Mouse (Mus musculus) layer of hippocampus, postnatal 25 days (tissue): ENCODE results near the gene Phyhd1. TPM values are rescaled to one million over a fixed set of nuclear protein-coding genes. Genes with fewer than 3 reads are reported as not detected.

Experiments used
- DNase-seq, 2 experiments: peaks; one replicate each; pipeline ENCODE4 v3.0.0; 2022; ENCODE audit warnings: mixed read lengths in 2 of 2, low spot score in 1 of 2; ENCODE audit errors: extremely low spot score in 1 of 2
- total RNA-seq, 2 experiments: library from RNA; stranded (reverse); gene quantifications; 2 replicates each; pipeline ENCODE4 v1.2.3; 2021

The Phyhd1 gene
- total RNA-seq, result 10 to 100 TPM; 18.6 to 24.8 TPM

DNA sequence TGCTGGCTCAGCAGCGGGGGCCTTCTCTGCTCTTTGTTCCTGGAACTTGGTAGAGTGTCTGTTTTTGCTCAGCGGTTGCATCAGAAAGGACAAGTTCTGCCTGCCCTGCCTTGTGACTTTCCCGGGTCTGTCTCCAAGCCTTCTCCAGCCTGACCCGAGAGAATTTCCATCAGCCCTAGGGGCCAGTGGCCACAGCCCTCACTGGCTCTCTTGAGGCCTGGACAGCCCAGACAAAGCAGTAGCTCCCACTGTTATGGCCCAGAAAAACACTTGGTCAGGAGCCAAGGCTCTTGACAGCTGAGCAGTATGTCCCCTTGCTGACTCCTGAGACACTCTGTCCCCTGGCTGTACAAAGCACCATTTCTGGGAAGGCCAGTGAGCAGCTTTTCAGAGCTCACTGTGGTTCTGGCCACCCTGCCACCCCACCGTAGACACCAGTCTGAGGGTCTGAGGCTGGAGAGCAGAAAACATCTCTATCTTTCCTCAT lies at the start of gene Phyhd1:
TSS of gene Phyhd1 (plus strand) at position 437 of the 487 bp plus-strand sequence.
- peak in 1 of 2 experiments; percentile 26 for DNase-seq

- no peak for DNase-seq
Measured at GRCm38 (mm10) chr2:30216293-30216692, 49.7 kb upstream of the Phyhd1 start.

- no peak for DNase-seq
Measured at GRCm38 (mm10) chr2:30235593-30235992, 30.4 kb upstream of the Phyhd1 start.

DNA sequence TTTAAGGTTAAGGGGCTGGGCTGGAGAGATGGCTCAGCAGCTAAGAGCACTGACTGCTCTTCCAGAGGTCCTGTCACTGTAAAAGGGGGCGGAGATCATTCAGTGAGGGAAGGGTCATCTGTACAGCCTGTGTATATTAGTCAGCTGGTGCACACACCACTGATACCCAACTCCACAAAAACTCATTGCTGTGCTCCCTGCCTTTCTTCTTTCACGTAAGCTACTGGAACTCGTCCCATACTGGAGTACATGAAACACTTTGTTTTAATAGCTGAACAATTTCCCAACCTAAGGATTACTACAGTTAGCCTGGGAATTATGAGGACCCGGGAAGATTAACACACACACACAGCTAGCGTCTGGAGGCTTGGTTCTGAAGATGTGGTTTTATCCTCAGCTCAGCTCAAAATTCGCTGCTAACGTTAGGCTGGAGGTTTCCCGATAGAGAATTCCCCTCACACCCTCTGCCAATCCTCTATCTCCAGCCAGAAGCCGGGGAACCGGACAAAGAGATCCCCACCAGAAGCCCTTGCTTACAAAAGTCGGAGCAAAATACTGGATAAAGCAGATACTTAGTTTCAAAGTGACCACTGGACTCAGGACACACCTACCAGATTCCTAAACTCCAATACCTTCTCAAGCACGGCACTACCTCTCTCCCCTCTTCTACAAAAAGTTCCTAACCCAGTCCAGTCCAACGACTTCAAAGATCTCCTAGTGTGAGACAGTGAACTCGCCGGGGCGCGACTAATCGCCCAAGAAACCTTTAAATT lies 29.4 kb upstream of the Phyhd1 start:
- DNase-seq, result no peak

GRCm38 (mm10) chr2:30237199-30237880 lies 28.7 kb upstream of the Phyhd1 start, which contains the start of gene Lrrc8a:
Gene Lrrc8a (plus strand): TSS chr2:30237715.
- DNase-seq, result peak; percentile 99

GRCm38 (mm10) chr2:30237881-30238280 lies 28.1 kb upstream of the Phyhd1 start:
- DNase-seq, result peak; percentile 40 to 54

GRCm38 (mm10) chr2:30238906-30239465 lies 27.0 kb upstream of the Phyhd1 start:
- no peak for DNase-seq

GRCm38 (mm10) chr2:30239777-30240176 lies 26.2 kb upstream of the Phyhd1 start:
- DNase-seq, result peak in 1 of 2 experiments; percentile 3

DNA sequence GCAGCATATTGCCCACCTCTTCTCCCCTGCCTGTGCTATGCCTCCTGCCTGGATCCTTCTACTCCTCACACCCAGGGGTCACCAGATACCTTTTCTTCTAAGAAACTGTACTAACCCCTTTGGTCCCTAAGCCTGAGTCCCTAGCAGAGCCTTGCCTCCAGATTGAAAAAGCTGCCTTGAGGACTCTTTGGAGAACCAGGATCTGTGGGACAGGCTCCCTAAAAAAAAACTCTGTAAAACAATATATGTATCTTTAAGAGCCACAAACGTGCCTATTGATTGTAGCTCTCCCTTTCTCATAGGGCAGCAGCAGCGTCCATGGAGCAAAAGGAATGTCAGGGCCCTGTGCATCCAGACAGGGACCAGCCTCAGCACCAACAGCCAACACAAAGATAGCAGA lies 25.7 kb upstream of the Phyhd1 start, which contains the start of gene Gm28035:
TSS of gene Gm28035 (plus strand) at position 301 of the 400 bp plus-strand sequence.
- DNase-seq, result no peak

GRCm38 (mm10) chr2:30242509-30242908 lies 23.5 kb upstream of the Phyhd1 start:
- no peak for DNase-seq

- DNase-seq, result no peak
Measured at GRCm38 (mm10) chr2:30243391-30243790, 22.6 kb upstream of the Phyhd1 start.

GRCm38 (mm10) chr2:30244595-30245178 lies 21.3 kb upstream of the Phyhd1 start:
- DNase-seq, result no peak

DNA sequence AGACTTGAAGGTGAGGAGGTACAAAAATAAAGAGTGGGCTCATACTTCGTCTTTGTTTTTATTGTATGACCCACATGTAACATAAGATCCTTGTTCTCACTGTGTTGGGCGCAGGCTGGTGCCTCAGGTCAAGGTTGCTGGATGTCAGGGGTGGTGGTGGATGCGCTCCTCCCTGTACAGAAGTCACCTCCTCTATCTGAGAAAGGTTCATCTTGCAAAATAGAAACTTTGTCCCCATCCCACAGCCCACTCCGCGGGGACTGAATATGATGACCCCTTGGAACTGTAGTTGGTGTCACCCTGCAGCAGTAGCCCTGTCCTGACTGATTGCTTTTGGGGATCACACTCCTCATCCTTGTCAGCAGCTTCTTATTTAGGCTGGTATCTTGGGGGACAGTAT lies 19.0 kb upstream of the Phyhd1 start:
- no peak for DNase-seq

DNA sequence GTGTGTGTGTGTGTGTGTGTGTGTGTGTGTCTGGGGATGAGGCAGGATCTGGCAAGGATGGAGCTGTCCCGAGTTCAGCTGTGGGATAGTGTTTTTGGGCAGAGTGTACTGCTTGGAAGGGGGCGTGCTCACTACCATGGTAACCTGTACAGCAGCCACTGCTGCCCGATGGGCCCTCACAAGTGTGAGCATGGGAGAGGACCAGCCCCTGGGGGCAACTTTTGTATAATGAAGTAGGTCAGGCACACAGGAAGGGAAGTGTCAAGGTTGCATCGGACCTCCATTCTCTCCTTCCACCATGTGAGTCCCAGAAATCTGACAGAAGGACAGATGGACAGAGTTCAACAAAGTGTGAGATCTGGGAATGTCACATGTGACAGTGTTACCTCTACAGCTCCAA lies 18.3 kb upstream of the Phyhd1 start:
- DNase-seq, result no peak

DNA sequence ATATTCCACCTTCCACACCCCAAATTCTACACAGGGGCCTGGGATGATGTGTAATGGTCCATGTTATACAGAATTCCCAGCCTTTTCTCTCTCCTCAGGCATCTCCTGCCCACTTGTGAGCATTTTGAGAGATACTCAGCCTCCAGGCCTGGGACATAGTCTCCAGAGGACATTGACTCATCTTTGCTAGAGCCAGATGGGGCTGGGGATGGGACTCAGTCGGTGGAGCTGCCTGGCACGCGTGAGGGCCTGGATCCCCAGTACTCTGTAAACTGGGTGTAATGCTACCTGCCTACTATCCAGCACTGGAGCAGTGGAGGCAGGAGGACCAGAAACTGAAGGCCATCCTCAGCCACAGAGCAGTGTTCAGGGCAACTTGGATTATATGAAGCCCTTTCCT lies 16.8 kb upstream of the Phyhd1 start:
- DNase-seq, result no peak

DNA sequence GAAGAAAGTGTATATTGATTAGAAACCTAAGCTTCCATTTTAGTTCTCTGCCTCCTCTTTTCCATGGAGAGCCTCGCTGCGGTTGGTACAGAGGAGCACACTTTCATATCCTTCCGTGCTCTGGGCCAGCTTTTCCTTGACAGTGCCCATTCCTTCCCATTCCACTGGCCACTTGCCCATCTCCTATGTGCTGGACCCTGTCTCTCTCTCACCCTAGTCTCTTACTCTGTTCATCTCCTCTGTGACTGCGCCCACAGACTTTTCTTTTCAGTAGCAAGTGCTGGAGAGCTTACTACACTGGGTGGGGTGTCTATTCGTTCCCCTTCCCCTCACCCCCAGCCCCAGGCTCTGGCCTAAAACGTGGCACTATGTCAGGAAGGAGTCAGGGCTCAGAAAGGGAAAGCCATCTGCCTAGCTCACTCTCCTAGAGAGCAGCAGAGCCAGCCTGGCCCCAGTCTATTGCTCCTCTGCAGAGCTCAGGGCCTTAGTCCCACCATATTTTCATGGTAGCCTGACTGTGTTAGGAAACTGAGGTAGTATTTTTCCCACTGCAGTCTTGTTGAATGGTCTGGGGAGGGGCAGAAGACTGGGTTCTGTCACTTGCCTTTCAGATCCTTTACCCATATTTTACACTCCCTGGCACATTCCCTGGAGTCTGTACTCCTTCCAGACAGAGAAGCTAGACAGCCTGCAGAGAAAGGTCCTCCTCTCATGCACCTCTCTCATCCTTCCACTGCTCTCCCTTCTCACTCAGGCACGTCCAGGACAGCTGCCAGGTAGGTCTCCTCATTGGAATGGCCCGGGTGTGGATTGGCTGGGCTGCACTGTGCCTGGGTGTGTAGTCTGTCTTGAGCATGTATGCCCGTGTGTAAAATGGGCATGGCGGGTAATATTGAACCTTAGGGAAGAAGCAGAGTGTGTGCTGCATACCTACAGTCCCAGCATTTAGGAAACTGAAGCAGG lies 15.6 kb upstream of the Phyhd1 start:
- DNase-seq, result no peak

DNA sequence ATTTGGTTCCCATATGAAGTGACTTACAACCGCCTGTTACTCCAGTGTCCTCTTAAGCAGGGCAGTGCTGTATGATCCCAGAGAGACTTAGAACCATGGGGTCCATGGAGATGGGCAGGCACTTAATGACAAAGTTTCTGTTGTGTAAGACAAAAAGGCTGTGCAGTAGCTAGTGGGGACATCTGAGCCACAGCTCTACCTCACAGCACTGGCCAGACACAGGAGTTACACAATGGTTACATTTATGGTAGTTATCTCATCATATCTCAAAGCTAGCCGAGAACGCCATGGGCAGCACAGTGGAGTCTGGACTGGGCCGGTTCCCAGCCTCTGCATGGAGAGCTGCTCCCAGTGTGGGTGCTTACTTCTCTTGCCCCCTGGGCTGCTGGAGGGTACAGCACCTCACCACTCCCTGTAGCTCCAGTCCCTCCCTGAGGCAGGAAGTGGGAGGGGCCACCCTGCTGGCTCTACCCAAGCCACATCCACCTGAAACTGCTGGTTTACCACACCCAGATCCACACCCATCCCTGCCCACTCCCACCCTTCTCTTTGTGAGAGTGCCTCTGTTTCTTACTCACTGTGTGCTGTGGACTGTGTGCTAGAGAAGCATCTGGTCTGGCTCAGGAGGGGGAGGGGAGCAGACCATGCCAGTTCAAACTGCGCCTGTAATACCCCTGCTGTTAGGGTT lies 14.4 kb upstream of the Phyhd1 start:
- no peak for DNase-seq

- DNase-seq, result no peak
Measured at GRCm38 (mm10) chr2:30252521-30252920, 13.5 kb upstream of the Phyhd1 start.

- no peak for DNase-seq
Measured at GRCm38 (mm10) chr2:30253809-30254208, 12.2 kb upstream of the Phyhd1 start.
